Mouse (Mus musculus) activated CD4-positive, CD25-positive, alpha-beta regulatory T cell, adult 4 months (primary cell): ENCODE data around the gene Tbc1d22a. TPM values are rescaled to one million over a fixed set of nuclear protein-coding genes. Genes with fewer than 3 reads are reported as not detected.

Experiments used
- ATAC-seq: one replicate; pipeline ENCODE4 v1.8.0; 2017
- polyA plus RNA-seq, 2 experiments: library from polyadenylated mRNA; unstranded; fragments of 100-300 nt; shearing (Covaris generic); gene quantifications; one replicate each; pipeline ENCODE4 v1.2.1; 2017

Gene Tbc1d22a
- polyA plus RNA-seq, 2 experiments from 2014 or later = 10.6 to 13.1 TPM

DNA sequence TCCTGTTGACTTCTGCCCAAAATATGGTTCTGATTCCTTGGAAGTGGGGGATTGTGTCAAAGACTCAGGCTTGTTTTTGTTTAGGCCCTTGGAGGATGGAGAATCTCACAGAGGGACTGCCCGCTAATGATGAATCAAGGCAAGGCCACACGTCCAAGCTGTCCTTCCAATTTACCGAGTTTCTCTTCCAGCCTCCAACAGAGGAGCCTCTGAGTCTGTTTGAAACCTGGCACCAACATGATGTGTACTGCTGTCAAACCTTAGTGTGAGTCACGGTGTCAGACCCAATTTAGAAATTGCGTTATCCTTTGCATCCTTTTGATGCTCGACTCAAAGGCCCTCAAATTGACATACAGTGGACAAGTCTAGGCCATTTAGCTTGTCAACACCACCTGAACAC, 126.5 kb downstream of the Tbc1d22a start:
- ATAC-seq = no peak

DNA sequence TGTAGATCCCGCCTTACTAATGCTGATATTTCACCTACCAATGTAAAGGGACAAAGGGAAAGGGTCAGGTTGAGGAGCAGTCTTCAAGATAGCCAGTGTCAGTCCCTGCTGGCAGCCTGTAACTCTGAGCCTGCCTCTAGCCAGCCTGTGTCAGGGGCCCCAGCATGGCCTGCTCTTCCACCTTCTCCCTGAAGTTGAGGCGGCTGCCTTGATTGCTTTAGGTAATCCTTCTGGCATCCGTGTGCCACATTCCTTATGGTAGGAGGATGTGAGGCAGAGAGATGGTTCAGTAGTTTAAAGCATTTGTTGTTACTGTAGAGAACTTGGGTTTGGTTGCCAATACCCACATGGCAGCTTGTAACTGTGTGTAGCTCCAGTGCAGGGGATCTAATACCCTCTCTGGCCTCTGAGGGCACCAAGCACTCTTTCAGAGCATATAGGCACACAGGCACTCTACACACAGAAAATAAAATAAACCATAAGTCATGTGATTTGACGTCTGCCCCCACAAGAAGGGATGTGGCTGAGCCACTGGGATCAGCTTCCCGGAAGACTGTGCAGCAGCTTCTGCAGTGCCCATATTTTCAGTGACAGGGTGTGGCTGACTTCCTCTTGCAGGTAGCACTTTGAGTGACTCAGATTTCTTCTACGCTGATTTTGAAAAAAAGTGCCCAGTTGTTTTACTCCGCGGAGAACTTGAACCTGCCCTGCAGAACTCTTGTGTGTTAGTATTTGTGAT, 128.5 kb downstream of the Tbc1d22a start:
- peak; percentile 79 for ATAC-seq

DNA sequence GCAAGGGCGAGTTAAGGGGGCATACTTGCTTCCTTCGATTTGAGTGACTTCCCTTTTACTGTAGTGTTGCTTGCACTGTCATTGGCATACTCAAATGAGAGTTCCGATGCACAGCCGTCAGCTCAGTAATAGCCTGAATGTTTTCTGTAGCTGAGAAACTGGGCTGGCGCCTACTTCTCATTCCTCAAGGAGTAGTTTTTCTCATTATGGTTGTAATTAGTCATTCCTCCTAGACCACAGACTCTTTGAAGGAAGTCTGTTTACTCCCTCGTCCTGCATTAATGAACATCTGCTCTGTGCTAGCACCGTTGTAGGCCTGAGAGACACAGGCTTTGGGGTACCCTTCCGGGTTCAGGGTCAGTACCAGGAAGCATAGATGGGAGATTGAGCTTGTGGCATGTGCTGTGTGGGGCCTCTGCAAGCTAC, 130.7 kb downstream of the Tbc1d22a start:
- peak; percentile 26 for ATAC-seq

GRCm38 (mm10) chr15:86345907-86346306, 131.6 kb downstream of the Tbc1d22a start:
- ATAC-seq = peak; percentile 75

DNA sequence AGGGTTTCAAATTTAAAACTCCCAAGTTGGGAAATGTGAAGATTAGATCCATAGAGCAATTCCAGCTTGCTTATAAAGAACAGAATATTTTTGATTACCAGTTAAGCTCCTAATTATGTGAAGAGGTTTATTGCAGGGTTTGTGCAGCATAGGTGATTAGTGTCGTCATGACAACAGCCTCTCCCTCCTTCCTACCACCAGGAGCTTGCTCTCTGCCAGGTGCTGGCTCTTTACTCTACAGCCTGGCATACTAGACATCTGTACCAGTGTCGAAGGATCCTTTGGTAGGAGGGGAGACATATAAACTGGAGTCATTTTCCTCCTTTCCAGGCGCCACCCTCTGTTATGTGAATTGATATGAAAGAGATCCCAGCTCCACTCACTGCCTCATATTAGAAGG, 132.3 kb downstream of the Tbc1d22a start:
- no peak for ATAC-seq

GRCm38 (mm10) chr15:86354932-86355331, 140.7 kb downstream of the Tbc1d22a start:
- ATAC-seq = no peak

- ATAC-seq = no peak
Observed at GRCm38 (mm10) chr15:86355857-86356256, 141.6 kb downstream of the Tbc1d22a start.

DNA sequence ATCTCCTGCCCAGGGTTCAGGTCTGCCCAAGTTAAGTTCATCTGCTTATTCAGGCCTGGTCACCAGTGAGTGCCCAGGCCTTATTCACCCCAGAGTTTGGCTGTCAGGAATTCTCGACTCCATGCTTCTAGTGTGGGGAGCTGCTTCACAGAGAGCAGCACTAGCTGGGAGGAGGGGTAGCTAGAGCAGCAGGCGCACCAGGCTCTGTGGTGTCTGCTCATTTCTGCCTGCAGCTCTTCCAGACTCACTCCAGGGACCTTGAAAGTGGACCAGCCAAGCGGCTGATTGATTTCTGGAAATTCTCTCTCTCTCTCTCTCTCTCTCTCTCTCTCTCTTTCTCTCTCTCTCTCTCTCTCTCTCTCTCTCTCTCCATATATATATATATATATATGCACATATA, 146.1 kb downstream of the Tbc1d22a start:
- ATAC-seq = no peak

DNA sequence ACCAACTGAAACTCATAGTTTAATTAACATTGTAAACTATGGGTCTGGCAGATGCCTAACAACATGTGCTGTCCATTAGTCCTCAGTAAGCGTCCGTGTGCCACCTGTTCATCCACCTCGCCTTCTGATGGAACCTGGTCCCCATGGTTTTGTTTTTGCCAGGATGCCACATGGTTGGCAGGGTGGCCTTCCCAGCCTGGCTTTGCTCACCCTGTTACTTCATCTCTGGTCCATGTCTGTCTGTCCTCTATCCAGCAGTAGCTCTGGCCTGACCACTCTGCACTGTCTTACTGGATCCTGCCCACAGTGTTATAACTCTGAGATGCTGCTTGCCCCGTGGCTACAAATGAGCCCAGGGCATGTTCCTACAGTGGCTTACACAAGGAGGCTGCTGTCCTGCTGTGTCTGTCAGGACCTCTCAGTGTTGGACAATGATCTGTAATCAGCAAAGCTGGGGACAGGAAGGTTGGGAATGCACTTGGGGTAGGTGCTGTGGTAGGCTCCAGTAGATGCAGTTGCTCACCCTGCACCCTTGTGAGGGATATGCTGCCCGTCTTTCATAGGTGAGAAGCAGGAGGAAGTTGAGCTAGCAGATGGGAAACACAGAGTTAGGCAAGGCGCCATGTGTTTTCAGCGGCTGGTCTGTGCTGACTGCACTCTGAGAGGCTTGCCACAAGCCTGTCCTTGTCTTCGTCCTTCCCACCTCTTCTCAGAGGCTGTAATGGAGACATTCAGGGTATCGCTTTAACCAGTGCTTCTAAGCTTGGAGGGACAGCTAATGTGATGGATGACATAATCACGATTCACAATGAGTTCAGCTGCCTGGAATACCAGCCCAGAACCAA, 148.3 kb downstream of the Tbc1d22a start:
- no peak for ATAC-seq

DNA sequence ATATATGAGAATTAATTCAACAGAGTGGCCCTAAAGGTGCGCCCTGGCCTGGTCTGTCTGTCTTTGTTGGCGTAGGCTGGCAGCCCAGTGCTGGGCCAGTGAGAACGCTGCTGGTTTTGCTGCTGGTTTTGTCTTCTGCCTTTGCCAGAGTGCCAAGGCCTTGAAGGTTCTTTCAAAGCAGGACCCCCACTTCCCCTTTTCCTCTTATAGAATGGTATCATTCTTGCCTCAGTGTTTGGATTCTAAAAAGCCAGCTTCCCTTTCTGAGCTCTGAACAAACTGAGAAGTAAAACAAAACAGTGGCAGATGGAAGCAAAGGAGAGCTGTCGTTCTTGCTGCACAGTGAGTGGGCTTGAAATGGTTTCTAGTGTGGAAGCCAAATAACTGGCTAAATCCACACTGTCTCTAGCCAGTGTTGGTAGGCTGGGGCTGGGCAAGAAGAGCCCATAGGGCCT, 149.6 kb downstream of the Tbc1d22a start:
- no peak for ATAC-seq

- no peak for ATAC-seq
Observed at GRCm38 (mm10) chr15:86364948-86365658, 150.8 kb downstream of the Tbc1d22a start.

DNA sequence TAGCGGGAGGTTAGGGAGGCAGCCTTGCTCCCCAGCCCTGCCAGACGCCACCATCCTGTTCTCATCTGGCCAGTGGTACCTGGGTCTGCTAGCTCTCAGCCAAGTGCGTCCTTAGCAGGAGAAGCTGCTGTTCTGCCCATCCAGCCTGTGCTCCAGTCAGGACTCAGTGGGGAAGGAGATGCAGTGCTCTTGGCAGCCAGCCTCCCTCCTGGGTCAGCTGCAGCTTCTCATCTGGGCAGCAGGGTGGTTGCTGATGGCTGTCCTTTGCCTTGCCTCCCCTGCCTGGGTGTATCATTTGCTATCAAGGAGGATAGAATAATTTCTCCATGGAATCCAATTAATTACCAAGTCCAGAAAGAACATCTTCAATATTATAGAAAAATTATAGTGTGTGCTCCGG, 152.5 kb downstream of the Tbc1d22a start:
- no peak for ATAC-seq

GRCm38 (mm10) chr15:86367247-86367646, 153.0 kb downstream of the Tbc1d22a start:
- ATAC-seq = no peak

- ATAC-seq = no peak
Observed at GRCm38 (mm10) chr15:86370846-86371245, 156.6 kb downstream of the Tbc1d22a start.

DNA sequence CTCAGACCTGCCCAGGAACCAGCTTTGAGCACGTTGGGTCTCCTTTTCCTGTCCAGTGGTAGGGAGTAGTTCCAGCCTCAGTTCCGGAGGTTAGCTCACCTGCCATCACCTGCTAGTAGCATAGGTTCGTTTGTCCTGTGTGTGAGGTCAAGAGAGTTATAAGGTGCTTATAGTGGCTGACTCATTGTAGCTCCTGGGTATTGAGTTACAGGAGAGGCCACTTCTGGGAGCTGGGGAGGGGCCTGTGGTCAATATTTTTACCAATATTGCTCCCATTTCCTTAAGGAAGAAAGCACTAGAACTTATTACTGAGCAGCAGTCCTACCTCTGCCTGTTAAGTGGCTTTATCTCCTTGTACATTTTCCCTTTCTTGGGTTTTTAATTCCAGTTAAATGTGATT, 161.0 kb downstream of the Tbc1d22a start:
- ATAC-seq = no peak

- ATAC-seq = no peak
Observed at GRCm38 (mm10) chr15:86375860-86376394, 161.7 kb downstream of the Tbc1d22a start.

GRCm38 (mm10) chr15:86383278-86383677, 169.0 kb downstream of the Tbc1d22a start:
- ATAC-seq = no peak

DNA sequence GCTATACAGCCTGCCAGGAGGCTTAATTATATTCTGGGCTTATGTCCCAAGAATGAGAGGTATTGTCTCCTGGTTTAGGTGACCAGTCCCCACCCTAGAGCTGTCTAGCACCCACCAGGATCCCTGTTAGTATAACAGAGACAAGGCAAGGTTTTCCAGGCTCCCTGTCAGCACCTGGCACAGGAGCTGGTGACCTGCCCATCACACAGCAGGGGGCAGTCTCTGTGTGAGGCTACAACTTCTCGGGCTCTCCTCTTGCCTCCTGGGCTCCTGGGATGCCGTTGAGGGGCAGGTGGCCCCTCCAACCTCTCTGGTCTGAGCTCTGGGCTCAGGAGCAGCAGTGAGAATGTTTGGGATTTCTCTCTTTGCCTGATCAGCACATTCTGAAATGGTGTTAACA, 171.2 kb downstream of the Tbc1d22a start:
- ATAC-seq = no peak

DNA sequence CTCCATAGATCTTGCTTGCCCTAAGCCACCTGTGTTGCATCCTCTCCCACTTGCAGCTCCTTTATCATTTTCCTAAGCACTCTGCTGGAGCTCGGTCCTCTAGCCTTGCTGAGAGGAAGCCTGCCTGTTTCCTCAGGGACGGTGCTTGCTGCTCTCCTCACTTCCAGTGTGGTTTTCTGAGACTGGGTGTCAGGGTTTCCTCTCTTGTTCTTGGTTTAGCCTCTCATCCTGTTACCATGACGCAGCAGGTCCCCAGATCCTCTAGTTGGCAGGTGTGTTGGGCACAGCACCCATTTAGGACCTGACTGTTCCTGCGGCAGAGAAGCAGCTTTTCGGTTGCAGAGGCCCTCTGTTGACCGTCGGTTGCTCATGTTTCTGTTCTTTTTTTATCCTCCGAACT, 172.1 kb downstream of the Tbc1d22a start:
- ATAC-seq = no peak

DNA sequence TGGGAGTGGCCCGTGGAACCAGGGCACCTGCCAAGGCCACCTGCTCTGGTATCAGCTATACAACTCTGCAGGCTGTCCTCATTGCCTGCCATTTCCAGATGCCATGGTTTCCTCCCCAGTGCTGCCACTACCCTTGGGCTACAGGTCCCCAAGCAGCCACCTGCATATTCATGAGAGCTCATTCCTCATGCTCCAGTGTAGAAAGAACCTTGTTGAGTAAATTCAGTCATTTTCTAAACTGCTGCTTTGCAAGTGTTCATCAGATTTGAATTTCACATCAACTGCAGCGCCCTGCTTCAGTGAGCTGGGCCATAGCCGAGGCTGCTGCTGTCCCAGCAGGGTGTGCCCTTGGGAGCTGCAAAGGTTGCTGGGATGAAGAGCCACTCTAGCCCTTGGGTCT, 174.3 kb downstream of the Tbc1d22a start:
- no peak for ATAC-seq

- no peak for ATAC-seq
Observed at GRCm38 (mm10) chr15:86404866-86405265, 190.6 kb downstream of the Tbc1d22a start.

GRCm38 (mm10) chr15:86405527-86405926, 191.3 kb downstream of the Tbc1d22a start:
- ATAC-seq = peak; percentile 61

DNA sequence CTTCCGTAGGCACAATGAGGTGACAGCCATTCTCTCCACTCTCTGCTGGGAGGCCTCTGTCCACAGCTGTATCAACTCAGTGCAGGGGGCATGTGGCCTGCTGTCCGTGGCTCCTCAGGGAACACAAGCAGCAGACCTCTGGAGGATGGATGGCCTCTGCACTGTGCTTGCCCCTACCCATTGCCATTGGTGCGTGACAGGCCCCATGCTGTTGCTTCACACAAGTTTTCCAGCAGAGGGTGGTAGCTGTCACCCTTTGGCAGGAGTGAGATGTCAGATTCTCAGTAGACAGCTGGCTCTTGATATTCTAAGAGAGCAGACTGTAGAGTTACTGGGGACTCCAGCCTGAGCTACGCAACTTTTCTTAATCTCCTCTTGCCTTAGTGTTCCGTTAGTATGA, 195.1 kb downstream of the Tbc1d22a start:
- no peak for ATAC-seq
